Mouse (Mus musculus) splenic B cell, adult 2 months (primary cell): ENCODE data around the gene Bicc1.

ENCODE experiments used
- DNase-seq: peaks from one replicate; pipeline ENCODE4 v3.0.0-alpha.2; 2011; ENCODE audit warnings: low read depth, low spot score
- H3K27me3 ChIP-seq: 2 replicates; pipeline ENCODE4 v1.6.1; 2012; ENCODE audit warnings: mild to moderate bottlenecking, low read length, moderate library complexity, mixed read lengths; ENCODE audit not compliant: control insufficient read depth, poor library complexity, insufficient read depth, severe bottlenecking
- H3K36me3 ChIP-seq: 2 replicates; pipeline ENCODE4 v1.6.1; 2012; ENCODE audit warnings: mild to moderate bottlenecking, low read length, moderate library complexity, mixed read lengths; ENCODE audit not compliant: control insufficient read depth, poor library complexity, insufficient read depth, severe bottlenecking

Bicc1 gene

GRCm38 (mm10) chr10:70921481-70921880 lies 238.0 kb downstream of the Bicc1 start:
- Histone ChIP-seq H3K36me3 (no peaks in the 10 kb centered on the region), H3K27me3 (no peaks in the 10 kb centered on the region)
- no peak for DNase-seq

- Histone ChIP-seq H3K27me3 (no peaks in the 10 kb centered on the region), H3K36me3 (no peaks in the 10 kb centered on the region)
- no peak for DNase-seq
Measured at GRCm38 (mm10) chr10:70919851-70920250, 239.6 kb downstream of the Bicc1 start.

GRCm38 (mm10) chr10:70919031-70919663 lies 240.4 kb downstream of the Bicc1 start:
- Histone ChIP-seq H3K36me3 (no peaks in the 10 kb centered on the region), H3K27me3 (no peaks in the 10 kb centered on the region)
- DNase-seq, result no peak

GRCm38 (mm10) chr10:70916697-70917096 lies 242.8 kb downstream of the Bicc1 start:
- Histone ChIP-seq H3K36me3 (no peaks in the 10 kb centered on the region), H3K27me3 (no peaks in the 10 kb centered on the region)
- DNase-seq, result no peak

GRCm38 (mm10) chr10:70915096-70915495 lies 244.4 kb downstream of the Bicc1 start:
- H3K27me3 ChIP-seq, result no peaks in the 10 kb centered on the region
- no peaks in the 10 kb centered on the region for H3K36me3 ChIP-seq
- no peak for DNase-seq

- DNase-seq, result no peak
- Histone ChIP-seq H3K36me3 (no peaks in the 10 kb centered on the region), H3K27me3 (no peaks in the 10 kb centered on the region)
Measured at GRCm38 (mm10) chr10:70903936-70904335, 255.6 kb downstream of the Bicc1 start.

- no peak for DNase-seq
- Histone ChIP-seq H3K36me3 (no peaks in the 10 kb centered on the region), H3K27me3 (no peaks in the 10 kb centered on the region)
Measured at GRCm38 (mm10) chr10:70902751-70903485, 256.6 kb downstream of the Bicc1 start.

- Histone ChIP-seq H3K36me3 (no peaks in the 10 kb centered on the region), H3K27me3 (no peaks in the 10 kb centered on the region)
- no peak for DNase-seq
Measured at GRCm38 (mm10) chr10:70901193-70901875, 258.2 kb downstream of the Bicc1 start.

- Histone ChIP-seq H3K36me3 (no peaks in the 10 kb centered on the region), H3K27me3 (no peaks in the 10 kb centered on the region)
- no peak for DNase-seq
Measured at GRCm38 (mm10) chr10:70895891-70896290, 263.6 kb downstream of the Bicc1 start.

GRCm38 (mm10) chr10:70878046-70878445 lies 281.5 kb downstream of the Bicc1 start:
- no peak for DNase-seq
- no peaks in the 10 kb centered on the region for H3K36me3 ChIP-seq
- H3K27me3 ChIP-seq, result no peaks in the 10 kb centered on the region

- H3K27me3 ChIP-seq, result no peaks in the 10 kb centered on the region
- DNase-seq, result no peak
Measured at GRCm38 (mm10) chr10:70877631-70878030, 281.9 kb downstream of the Bicc1 start.

GRCm38 (mm10) chr10:70876522-70876921 lies 283.0 kb downstream of the Bicc1 start:
- H3K27me3 ChIP-seq, result no peaks in the 10 kb centered on the region
- DNase-seq, result no peak

More at GRCm38 (mm10) chr10:70877631-70878030, 281.9 kb downstream of the Bicc1 start:
- H3K36me3 ChIP-seq, result no peaks in the 10 kb centered on the region

GRCm38 (mm10) chr10:70876119-70876518 lies 283.4 kb downstream of the Bicc1 start:
- DNase-seq, result no peak
- no peaks in the 10 kb centered on the region for H3K27me3 ChIP-seq
- H3K36me3 ChIP-seq, result no peaks in the 10 kb centered on the region

More at GRCm38 (mm10) chr10:70876522-70876921, 283.0 kb downstream of the Bicc1 start:
- no peaks in the 10 kb centered on the region for H3K36me3 ChIP-seq

GRCm38 (mm10) chr10:70874994-70875538 lies 284.4 kb downstream of the Bicc1 start:
- no peaks in the 10 kb centered on the region for H3K27me3 ChIP-seq
- DNase-seq, result no peak
- no peaks in the 10 kb centered on the region for H3K36me3 ChIP-seq
